Mouse (Mus musculus): Measurements from ENCODE around the gene Scaf4.
"Not testable (repeated sequence)": the region's sequence is repeated elsewhere in the genome, so short reads cannot be mapped to it uniquely, and the experiment has no call there.

Scaf4 gene

GRCm38 (mm10) chr16:90233702-90234101 lies 50.6 kb downstream of the Scaf4 start:
- no peak for DNase-seq

GRCm38 (mm10) chr16:90231302-90231701 lies 53.0 kb downstream of the Scaf4 start:
- DNase-seq = no peak

GRCm38 (mm10) chr16:90229897-90230296 lies 54.4 kb downstream of the Scaf4 start:
- no peak for DNase-seq

GRCm38 (mm10) chr16:90221441-90222070 lies 62.7 kb downstream of the Scaf4 start:
- DNase-seq = peak; percentile 61

- DNase-seq = peak; percentile 49
These were observed 63.3 kb downstream of the Scaf4 start for GRCm38 (mm10) chr16:90220892-90221431.

- peak; percentile 94 for DNase-seq
These were observed 64.0 kb downstream of the Scaf4 start, which contains the start of gene Sod1 for GRCm38 (mm10) chr16:90220026-90220891. TSS of gene Sod1 (plus strand) at chr16:90220754.

GRCm38 (mm10) chr16:90219445-90219844 lies 64.9 kb downstream of the Scaf4 start:
- DNase-seq = not testable (repeated sequence)

GRCm38 (mm10) chr16:90217926-90218325 lies 66.4 kb downstream of the Scaf4 start:
- DNase-seq = no peak

GRCm38 (mm10) chr16:90217356-90217755 lies 66.9 kb downstream of the Scaf4 start:
- DNase-seq = peak; percentile 89

- peak; percentile 74 for DNase-seq
These were observed 67.9 kb downstream of the Scaf4 start for GRCm38 (mm10) chr16:90216414-90216813.

- DNase-seq = peak; percentile 42
These were observed 68.4 kb downstream of the Scaf4 start for GRCm38 (mm10) chr16:90215879-90216278.

- no peak for DNase-seq
These were observed 69.4 kb downstream of the Scaf4 start for GRCm38 (mm10) chr16:90214731-90215565.

- no peak for DNase-seq
These were observed 70.6 kb downstream of the Scaf4 start for GRCm38 (mm10) chr16:90213477-90214339.

- DNase-seq = no peak
These were observed 72.5 kb downstream of the Scaf4 start for GRCm38 (mm10) chr16:90211767-90212166.

- no peak for DNase-seq
These were observed 73.6 kb downstream of the Scaf4 start for GRCm38 (mm10) chr16:90210717-90211116.

- DNase-seq = no peak
These were observed 75.3 kb downstream of the Scaf4 start for GRCm38 (mm10) chr16:90208996-90209395.

- DNase-seq = no peak
These were observed 79.4 kb downstream of the Scaf4 start for GRCm38 (mm10) chr16:90204868-90205267.

- DNase-seq = no peak
These were observed 80.9 kb downstream of the Scaf4 start for GRCm38 (mm10) chr16:90203226-90203962.

- no peak for DNase-seq
These were observed 82.2 kb downstream of the Scaf4 start for GRCm38 (mm10) chr16:90202140-90202539.

- DNase-seq = peak; percentile 76
These were observed 85.1 kb downstream of the Scaf4 start for GRCm38 (mm10) chr16:90199174-90199573.

- no peak for DNase-seq
These were observed 85.7 kb downstream of the Scaf4 start for GRCm38 (mm10) chr16:90198626-90199025.
